Mouse (Mus musculus) neural tube, embryonic 13.5 days (tissue): Measurements from ENCODE around the gene Tex45. TPM values are rescaled to one million over a fixed set of nuclear protein-coding genes. Genes with fewer than 3 reads are reported as not detected.
A peak's percentile ranks its signal among the peaks of the same experiment; 100 is the strongest.

Experiments
- ATAC-seq: fragments of 200-750 bp; cut with Nextera tagmentation; 2 replicates; pipeline ENCODE4 v1.8.0; 2017; ENCODE audit warnings: low read depth, mild to moderate bottlenecking, moderate TSS enrichment, moderate library complexity
- H3K27ac ChIP-seq: fragments of 300-500 bp; sonication (generic); replicated peaks from 2 replicates; pipeline ENCODE4 v1.5.1; 2015; ENCODE audit warnings: moderate library complexity, mild to moderate bottlenecking, inconsistent platforms
- H3K27me3 ChIP-seq: fragments of 300-500 bp; sonication (generic); 2 replicates; pipeline ENCODE4 v1.6.1; 2015; ENCODE audit warnings: mild to moderate bottlenecking, inconsistent platforms
- H3K36me3 ChIP-seq: fragments of 300-500 bp; sonication (generic); 2 replicates; pipeline ENCODE4 v1.6.1; 2015; ENCODE audit warnings: mild to moderate bottlenecking, inconsistent platforms
- H3K4me1 ChIP-seq: fragments of 300-500 bp; sonication (generic); replicated peaks from 2 replicates; pipeline ENCODE4 v1.6.1; 2015; ENCODE audit warnings: inconsistent platforms
- H3K4me2 ChIP-seq: fragments of 300-500 bp; sonication (generic); 2 replicates; pipeline ENCODE4 v1.6.1; 2015; ENCODE audit warnings: inconsistent platforms, mild to moderate bottlenecking, moderate library complexity
- H3K4me3 ChIP-seq: fragments of 300-500 bp; sonication (generic); 2 replicates; pipeline ENCODE4 v1.5.1; 2015; ENCODE audit warnings: mild to moderate bottlenecking, inconsistent platforms
- H3K9ac ChIP-seq: fragments of 300-500 bp; sonication (generic); 2 replicates; pipeline ENCODE4 v1.6.1; 2015; ENCODE audit warnings: moderate library complexity, mild to moderate bottlenecking, inconsistent platforms
- H3K9me3 ChIP-seq: fragments of 300-500 bp; sonication (generic); 2 replicates; pipeline ENCODE4 v1.6.1; 2016; ENCODE audit warnings: inconsistent platforms
- WGBS: fragments of 180-500 bp; shearing (Covaris S2); methylation state at CpG from one replicate; pipeline ENCODE4 v1.1.7; 2015; 5-methylcytosine and 5-hydroxymethylcytosine counted together
- polyA plus RNA-seq: library from polyadenylated mRNA; unstranded; fragments of >200 nt; fragmentation: Nextera tagmentation; extraction: Ambion mirVana; gene quantifications from 2 replicates; pipeline ENCODE4 v1.2.1, GENCODE M21; 2015

The Tex45 gene
- polyA plus RNA-seq, 1 experiment from 2014 or later = 0.17 TPM

DNA sequence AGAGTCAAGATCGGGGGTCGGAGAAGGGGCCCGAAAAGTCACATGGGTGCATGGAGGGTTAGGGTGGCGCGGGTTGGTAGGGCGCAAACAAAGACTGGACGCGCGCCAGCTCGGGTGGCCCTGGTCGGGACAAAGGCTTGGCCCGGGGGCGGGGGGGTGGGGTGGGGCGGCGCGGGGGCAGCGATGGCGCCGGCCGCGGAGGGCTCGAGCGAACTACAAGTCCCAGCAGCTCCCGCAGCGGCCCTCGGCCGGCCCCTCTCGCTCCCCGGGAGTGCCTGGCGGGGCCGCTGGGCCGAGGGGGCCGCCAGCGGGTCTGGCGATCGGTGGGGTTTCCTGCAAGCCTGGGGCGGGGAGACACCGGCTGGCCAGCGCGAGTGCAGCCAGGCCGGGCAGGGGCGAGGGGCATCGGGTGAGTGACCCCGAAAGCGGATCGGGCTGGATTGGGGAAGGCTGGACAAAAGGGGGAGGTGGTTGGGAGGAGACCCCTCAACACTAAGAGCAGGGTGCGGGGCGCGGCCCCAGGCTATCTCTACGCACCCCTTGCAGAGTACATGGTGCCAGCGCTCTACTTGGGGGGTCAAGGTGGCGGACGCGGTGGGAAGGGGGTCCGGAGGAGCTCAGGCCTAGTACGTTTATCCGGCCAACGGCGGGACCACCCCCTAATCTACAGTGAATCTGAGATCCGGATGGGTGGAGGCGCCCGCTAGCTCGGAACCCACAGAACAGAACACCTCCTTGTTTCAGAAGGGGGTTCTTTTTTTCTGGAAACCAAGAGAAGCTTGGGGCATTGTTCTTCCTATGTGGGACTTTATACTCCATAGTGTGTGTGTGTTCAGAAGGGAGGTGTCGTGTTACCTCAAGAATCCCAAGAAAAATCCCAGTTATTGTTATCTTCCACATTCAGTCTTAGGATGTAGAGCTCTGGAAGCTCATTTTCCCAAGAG, 22.5 kb downstream of the Tex45 start, which contains the start of gene Zfp358:
Gene Zfp358 (plus strand): TSS at position 238 of the 944 bp plus-strand sequence.
- under 1% methylated on average over 51 of the region's 64 CpGs for WGBS
- Histone ChIP-seq H3K36me3 (peaks cover 34% of the 10 kb centered on the region), H3K4me3 (peak within 1 kb of the TSS; percentile 72), H3K27me3 (no peaks in the 10 kb centered on the region), H3K27ac (peak within 1 kb of the TSS; percentile 91), H3K4me2 (peak within 1 kb of the TSS; percentile 90), H3K9me3 (peaks cover 7% of the 10 kb centered on the region; the same call in 1 of the 2 replicates), H3K9ac (peak within 1 kb of the TSS; percentile 95), H3K4me1 (peaks cover 33% of the 10 kb centered on the region)
- ATAC-seq = peak; percentile 91

DNA sequence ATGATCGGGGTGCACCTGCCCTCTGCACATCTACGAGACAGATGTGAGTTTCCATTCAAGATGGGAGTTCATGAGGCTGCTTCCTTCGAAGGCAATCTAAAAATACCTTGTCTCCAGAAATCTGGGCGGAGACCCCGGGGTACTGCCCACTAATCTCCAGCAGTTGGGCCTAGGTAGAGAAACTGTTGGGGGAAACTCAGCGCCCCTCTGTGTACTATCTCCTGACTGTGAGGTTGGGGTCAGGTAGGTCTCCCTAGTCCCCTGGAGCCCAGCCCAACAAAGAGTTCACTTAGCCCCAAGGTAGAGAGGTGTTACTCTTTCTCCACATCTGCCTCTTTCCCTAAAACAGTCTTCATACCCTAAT, 23.2 kb downstream of the Tex45 start:
- Histone ChIP-seq H3K27me3 (no peaks in the 10 kb centered on the region), H3K36me3 (peaks cover 34% of the 10 kb centered on the region), H3K9me3 (peaks cover 7% of the 10 kb centered on the region; the same call in 1 of the 2 replicates), H3K9ac (peak overlapping the region; percentile 95), H3K4me1 (peaks cover 36% of the 10 kb centered on the region), H3K4me2 (peak overlapping the region; percentile 90), H3K4me3 (peak overlapping the region; percentile 72), H3K27ac (peak overlapping the region; percentile 91)
- ATAC-seq = peak; percentile 10
- WGBS = 44% methylated on average over 6 of the region's 6 CpGs

DNA sequence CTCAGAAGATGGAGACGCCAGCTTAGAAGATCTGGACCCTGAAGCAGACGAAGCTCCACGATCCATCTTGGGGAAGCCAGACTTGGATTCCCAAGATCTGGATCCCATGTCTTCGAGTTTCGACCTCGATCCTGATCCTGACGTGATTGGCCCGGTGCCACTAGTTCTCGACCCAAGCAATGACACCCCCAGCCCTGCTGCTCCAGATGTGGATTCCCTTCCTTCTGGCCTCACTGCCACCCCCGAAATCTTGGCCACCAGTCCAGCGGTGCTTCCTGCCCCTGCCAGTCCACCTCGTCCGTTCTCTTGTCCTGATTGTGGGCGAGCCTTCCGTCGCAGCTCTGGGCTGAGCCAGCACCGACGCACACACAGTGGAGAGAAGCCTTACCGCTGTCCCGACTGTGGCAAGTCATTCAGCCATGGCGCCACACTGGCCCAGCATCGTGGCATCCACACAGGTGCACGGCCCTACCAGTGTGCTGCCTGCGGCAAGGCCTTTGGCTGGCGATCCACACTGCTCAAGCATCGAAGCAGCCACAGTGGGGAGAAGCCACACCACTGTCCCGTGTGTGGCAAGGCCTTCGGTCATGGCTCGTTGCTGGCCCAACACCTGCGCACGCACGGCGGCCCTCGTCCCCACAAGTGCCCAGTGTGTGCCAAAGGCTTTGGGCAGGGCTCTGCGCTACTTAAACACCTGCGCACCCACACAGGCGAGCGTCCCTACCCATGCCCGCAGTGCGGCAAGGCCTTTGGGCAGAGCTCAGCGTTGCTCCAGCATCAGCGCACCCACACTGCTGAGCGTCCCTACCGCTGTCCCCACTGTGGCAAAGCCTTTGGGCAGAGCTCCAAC, 25.1 kb downstream of the Tex45 start:
- ATAC-seq = no peak
- Histone ChIP-seq H3K36me3 (peaks cover 34% of the 10 kb centered on the region), H3K9me3 (peaks cover 7% of the 10 kb centered on the region; the same call in 1 of the 2 replicates), H3K27ac (no peak overlapping the region), H3K4me1 (peaks cover 45% of the 10 kb centered on the region), H3K9ac (no peak overlapping the region), H3K27me3 (no peaks in the 10 kb centered on the region), H3K4me3 (no peak overlapping the region), H3K4me2 (no peak overlapping the region)
- 97% methylated on average over 44 of the region's 44 CpGs for WGBS

DNA sequence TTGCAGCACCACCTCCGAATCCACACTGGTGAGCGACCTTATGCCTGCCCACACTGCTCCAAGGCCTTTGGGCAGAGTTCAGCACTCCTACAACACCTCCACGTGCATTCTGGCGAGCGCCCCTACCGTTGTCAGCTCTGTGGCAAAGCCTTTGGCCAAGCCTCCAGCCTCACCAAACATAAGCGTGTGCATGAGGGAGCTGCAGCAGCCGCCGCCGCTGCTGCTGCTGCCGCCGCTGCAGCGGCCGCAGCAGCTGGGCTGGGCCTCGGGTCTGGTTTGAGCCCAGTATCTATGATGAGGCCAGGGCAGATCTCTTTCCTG, 25.7 kb downstream of the Tex45 start:
- no peak for ATAC-seq
- no peak overlapping the region for H3K27ac ChIP-seq
- H3K9me3 ChIP-seq = peaks cover 7% of the 10 kb centered on the region; the same call in 1 of the 2 replicates
- H3K4me2 ChIP-seq = no peak overlapping the region
- no peak overlapping the region for H3K4me3 ChIP-seq
- WGBS = 96% methylated on average over 15 of the region's 15 CpGs
- H3K36me3 ChIP-seq = peaks cover 34% of the 10 kb centered on the region
- H3K27me3 ChIP-seq = no peaks in the 10 kb centered on the region
- peaks cover 51% of the 10 kb centered on the region for H3K4me1 ChIP-seq
- 0 out of 2 replicates have a peak overlapping the region, but pooled peaks have one; percentile 38 for H3K9ac ChIP-seq

DNA sequence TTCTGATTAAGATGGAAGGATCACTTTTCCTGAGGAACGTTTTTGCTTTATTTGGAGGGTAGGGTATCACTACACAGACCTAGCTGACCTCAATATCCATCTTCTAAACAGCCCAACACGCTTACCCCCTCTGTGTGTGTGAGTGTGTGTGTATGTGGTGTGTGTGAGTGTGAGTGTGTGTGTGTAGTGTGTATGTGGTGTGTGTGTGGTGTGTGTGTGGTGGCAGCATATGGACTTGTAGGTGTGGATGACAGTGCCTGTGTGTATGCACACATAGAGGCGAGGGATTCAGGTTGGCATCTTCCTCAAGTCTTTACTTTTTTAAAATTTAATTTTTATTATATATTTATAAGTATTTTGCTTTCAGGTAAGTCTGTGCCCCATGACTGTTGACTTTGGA, 27.9 kb downstream of the Tex45 start:
- Histone ChIP-seq H3K4me2 (no peak overlapping the region), H3K4me1 (peaks cover 62% of the 10 kb centered on the region)
- no peak for ATAC-seq

DNA sequence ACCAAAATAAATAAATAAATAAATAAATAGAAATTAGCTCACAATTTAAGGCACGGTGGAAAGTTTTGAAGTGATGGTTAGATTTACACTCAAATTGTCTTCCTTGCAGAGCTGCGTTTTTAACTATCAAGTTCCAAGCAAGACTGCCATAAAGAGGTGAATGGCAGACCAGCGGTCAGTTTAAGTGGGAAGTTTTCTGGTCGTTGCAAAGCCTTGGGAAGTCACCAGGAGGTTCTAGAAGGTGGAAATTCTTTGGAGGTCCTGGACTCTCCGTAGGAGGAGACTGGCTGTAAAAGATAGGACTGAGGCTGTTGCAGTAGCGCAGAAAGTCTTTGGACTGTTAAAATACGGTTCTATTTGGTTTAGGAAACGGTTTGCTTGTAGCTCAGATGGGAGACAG, 29.1 kb downstream of the Tex45 start:
- Histone ChIP-seq H3K9ac (peak overlapping the region; percentile 72), H3K27ac (peak overlapping the region; percentile 85), H3K4me3 (peak overlapping the region; percentile 83), H3K9me3 (peaks cover 7% of the 10 kb centered on the region; the same call in 1 of the 2 replicates), H3K36me3 (peaks cover 36% of the 10 kb centered on the region), H3K4me2 (peak overlapping the region; percentile 89), H3K27me3 (no peaks in the 10 kb centered on the region), H3K4me1 (peaks cover 51% of the 10 kb centered on the region)
- peak; percentile 30 for ATAC-seq
- WGBS = 6% methylated on average over 8 of the region's 8 CpGs

More for the DNA sequence above, 27.9 kb downstream of the Tex45 start:
- peaks cover 7% of the 10 kb centered on the region; the same call in 1 of the 2 replicates for H3K9me3 ChIP-seq
- H3K9ac ChIP-seq = no peak overlapping the region
- no peaks in the 10 kb centered on the region for H3K27me3 ChIP-seq
- no peak overlapping the region for H3K27ac ChIP-seq
- H3K4me3 ChIP-seq = no peak overlapping the region
- peaks cover 35% of the 10 kb centered on the region for H3K36me3 ChIP-seq
- 91% methylated on average over 3 of the region's 3 CpGs for WGBS

DNA sequence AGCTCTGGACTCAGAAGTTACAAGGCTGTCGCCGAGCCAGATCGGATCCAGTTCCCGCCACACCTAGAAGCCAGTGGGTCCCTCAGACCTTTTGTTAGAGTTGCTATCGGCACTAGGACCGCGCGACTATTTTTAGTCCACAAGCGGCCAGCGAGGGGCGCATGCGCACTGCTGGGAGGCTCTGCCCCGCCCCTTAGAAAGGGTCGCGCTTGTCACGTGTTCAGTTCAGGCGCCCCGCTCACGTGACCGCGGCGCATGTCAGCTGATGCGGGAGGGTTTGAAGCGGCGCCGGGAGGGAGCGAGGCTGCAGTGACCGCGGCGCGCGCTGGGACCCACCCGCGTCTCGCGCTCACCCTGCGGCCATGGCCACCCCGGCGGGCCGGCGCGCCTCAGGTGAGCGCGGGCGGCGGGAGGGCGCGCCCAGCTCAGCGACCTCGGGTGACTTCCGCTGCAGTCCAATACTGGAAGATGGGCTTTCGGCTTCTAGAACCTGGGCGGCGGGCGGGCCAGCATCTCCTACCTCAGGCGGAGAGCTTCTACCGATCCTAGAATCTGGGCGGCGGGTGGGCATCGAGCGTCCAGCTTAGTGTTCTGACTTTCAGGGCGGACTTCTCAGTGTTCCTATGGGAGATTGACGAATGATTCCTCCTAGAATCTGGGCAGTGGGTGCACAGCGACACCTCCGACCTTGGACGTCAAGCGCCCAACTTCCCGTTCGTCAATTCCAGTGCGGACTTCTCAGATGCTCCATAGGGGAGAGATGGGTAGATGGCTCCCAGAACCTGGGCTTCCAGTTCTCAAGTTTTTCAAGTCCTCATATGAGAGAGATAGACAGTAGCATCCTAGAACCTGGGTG, 29.8 kb downstream of the Tex45 start, which contains the start of gene Mcoln1:
Gene Mcoln1 (plus strand): TSS at position 223 of the 856 bp plus-strand sequence.
- Histone ChIP-seq H3K4me3 (peak within 1 kb of the TSS; percentile 83), H3K36me3 (peaks cover 31% of the 10 kb centered on the region), H3K4me2 (peak within 1 kb of the TSS; percentile 89), H3K27ac (peak within 1 kb of the TSS; percentile 85), H3K4me1 (peaks cover 50% of the 10 kb centered on the region), H3K27me3 (no peaks in the 10 kb centered on the region), H3K9ac (peak within 1 kb of the TSS; percentile 91), H3K9me3 (peaks cover 7% of the 10 kb centered on the region; the same call in 1 of the 2 replicates)
- WGBS = under 1% methylated on average over 70 of the region's 70 CpGs
- peak; percentile 90 for ATAC-seq

DNA sequence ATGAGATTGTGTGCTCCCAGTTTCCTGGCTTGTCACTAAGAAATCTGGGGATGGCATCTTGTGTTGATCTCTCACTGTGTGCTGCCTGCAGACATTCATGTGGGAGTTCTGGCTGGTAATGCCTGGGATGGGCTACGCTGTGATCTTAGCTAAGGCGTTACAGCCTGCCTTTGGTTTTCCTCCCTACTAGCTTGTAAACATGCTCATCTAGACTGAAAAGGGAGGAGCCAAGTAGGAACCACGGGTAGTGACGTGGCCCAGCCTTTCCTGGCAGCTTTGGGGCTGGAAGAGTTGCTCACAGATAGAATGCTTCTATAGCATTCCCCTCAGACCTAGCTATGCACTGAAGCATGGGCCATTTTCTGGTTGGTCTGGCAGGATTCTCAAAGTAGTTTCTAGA, 31.6 kb downstream of the Tex45 start:
- Histone ChIP-seq H3K27ac (no peak overlapping the region), H3K9ac (peak overlapping the region; percentile 22; the same call in 1 of the 2 replicates), H3K9me3 (no peaks in the 10 kb centered on the region), H3K4me2 (no peak overlapping the region), H3K27me3 (no peaks in the 10 kb centered on the region), H3K4me3 (no peak overlapping the region), H3K36me3 (peaks cover 30% of the 10 kb centered on the region), H3K4me1 (peaks cover 39% of the 10 kb centered on the region)
- ATAC-seq = no peak
- 76% methylated on average over 4 of the region's 4 CpGs for WGBS

DNA sequence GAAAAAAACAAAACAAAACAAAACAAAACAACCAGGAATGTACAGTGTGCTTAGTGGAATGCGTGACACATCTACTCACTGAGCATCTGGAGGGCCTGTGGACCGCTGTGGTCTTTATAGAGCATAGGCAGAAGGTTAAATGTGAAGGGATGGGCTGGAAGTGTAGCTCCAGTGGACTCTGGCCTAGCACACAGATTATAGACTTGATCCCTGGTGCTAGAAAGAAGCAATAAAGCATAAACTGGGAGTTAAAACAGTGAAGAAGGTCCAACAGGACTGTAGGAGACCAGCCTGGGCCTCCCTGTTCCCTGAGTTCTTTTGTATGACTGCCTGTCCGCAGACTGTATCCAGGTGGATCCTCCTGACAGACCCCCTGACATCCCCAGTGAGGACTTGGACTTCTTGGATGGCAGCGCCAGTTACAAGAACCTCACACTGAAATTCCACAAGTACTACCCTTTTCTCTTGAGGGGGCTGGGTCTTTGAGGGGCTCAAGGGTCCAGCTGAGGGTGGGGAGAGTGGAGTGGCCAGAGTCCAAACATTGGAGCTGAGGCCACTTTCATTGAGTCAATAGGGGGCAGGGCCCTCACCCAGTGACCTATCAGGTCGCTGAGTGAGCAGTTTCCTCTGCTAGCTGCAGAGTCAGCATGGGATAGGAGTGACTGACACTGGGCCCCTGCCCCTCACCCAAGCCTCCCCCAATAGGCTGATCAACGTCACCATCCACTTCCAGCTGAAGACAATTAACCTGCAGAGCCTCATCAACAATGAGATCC, 37.5 kb downstream of the Tex45 start:
- no peak for ATAC-seq
- peaks cover 83% of the 10 kb centered on the region for H3K36me3 ChIP-seq

DNA sequence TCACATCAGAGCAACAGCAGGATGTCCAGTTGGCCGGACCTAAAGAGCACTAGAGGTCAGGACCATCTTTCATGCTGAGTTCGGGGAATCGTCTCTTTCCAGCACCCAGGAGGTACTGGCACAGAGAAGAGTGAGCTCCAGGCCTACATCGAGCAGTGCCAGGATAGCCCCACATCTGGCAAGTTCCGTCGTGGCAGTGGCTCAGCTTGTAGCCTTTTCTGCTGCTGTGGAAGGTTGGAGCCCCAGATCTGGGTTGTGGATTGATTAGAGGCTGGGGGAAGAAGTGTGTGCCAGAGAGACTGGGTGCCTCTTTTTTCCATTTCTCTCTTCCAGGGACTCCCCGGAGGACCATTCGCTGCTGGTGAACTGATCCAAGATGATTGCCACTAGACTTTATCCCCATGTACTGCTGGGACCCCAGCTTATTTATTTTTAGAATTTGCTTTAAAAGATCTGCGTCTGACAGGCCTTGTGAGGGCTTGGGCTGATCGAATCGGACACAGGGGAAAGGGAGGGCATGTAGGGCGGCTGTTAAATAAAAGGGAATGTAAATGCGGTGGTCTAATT, 44.1 kb downstream of the Tex45 start:
- H3K9ac ChIP-seq = peak overlapping the region; percentile 77
- no peaks in the 10 kb centered on the region for H3K27me3 ChIP-seq
- peak overlapping the region; percentile 66 for H3K4me3 ChIP-seq
- peaks cover 46% of the 10 kb centered on the region for H3K36me3 ChIP-seq
- peak overlapping the region; percentile 82 for H3K27ac ChIP-seq
- peaks cover 21% of the 10 kb centered on the region for H3K4me1 ChIP-seq
- no peak for ATAC-seq
- 29% methylated on average over 13 of the region's 13 CpGs for WGBS
- peak overlapping the region; percentile 99 for H3K4me2 ChIP-seq
- H3K9me3 ChIP-seq = no peaks in the 10 kb centered on the region

More for the DNA sequence above, 37.5 kb downstream of the Tex45 start:
- Histone ChIP-seq H3K27ac (no peak overlapping the region), H3K9me3 (no peaks in the 10 kb centered on the region), H3K4me3 (no peak overlapping the region), H3K9ac (no peak overlapping the region), H3K4me1 (no peaks in the 10 kb centered on the region), H3K4me2 (no peak overlapping the region), H3K27me3 (no peaks in the 10 kb centered on the region)
- WGBS = 91% methylated on average over 6 of the region's 6 CpGs
